Mouse (Mus musculus): ENCODE data around the gene Tada2b. TPM values are rescaled to one million over a fixed set of nuclear protein-coding genes. Genes with fewer than 3 reads are reported as not detected.
A peak's percentile ranks its signal among the peaks of the same experiment; 100 is the strongest.

Tada2b gene
- total RNA-seq, 2 experiments from 2014 or later = 2.3 to 4.8 TPM

GRCm38 (mm10) chr5:36483203-36484101, 633 bp downstream of the Tada2b start:
- ATAC-seq (replicated peaks; ENCODE audit: low FRiP score, poor library complexity, severe bottlenecking) = peak; percentile 31

GRCm38 (mm10) chr5:36481114-36481513, 3.0 kb downstream of the Tada2b start:
- ATAC-seq (replicated peaks; ENCODE audit: low FRiP score, poor library complexity, severe bottlenecking) = no peak

- no peak for ATAC-seq (replicated peaks; ENCODE audit: low FRiP score, poor library complexity, severe bottlenecking)
These were observed 3.7 kb downstream of the Tada2b start for GRCm38 (mm10) chr5:36480398-36480797.

- ATAC-seq (replicated peaks; ENCODE audit: low FRiP score, poor library complexity, severe bottlenecking) = no peak
These were observed 4.3 kb downstream of the Tada2b start for GRCm38 (mm10) chr5:36479735-36480134.

- ATAC-seq (replicated peaks; ENCODE audit: low FRiP score, poor library complexity, severe bottlenecking) = no peak
These were observed 5.3 kb downstream of the Tada2b start for GRCm38 (mm10) chr5:36478540-36479420.

GRCm38 (mm10) chr5:36477486-36477885, 6.6 kb downstream of the Tada2b start:
- ATAC-seq (replicated peaks; ENCODE audit: low FRiP score, poor library complexity, severe bottlenecking) = no peak

GRCm38 (mm10) chr5:36474283-36474682, 9.8 kb downstream of the Tada2b start:
- ATAC-seq (replicated peaks; ENCODE audit: low FRiP score, poor library complexity, severe bottlenecking) = peak; percentile 89

- ATAC-seq (replicated peaks; ENCODE audit: low FRiP score, poor library complexity, severe bottlenecking) = no peak
These were observed 11.0 kb downstream of the Tada2b start for GRCm38 (mm10) chr5:36472876-36473655.

- no peak for ATAC-seq (replicated peaks; ENCODE audit: low FRiP score, poor library complexity, severe bottlenecking)
These were observed 12.9 kb downstream of the Tada2b start for GRCm38 (mm10) chr5:36471206-36471605.

GRCm38 (mm10) chr5:36465889-36466288, 18.2 kb downstream of the Tada2b start:
- ATAC-seq (replicated peaks; ENCODE audit: low FRiP score, poor library complexity, severe bottlenecking) = no peak

GRCm38 (mm10) chr5:36464709-36465661, 19.1 kb downstream of the Tada2b start, which contains the start of gene Grpel1:
Gene Grpel1, plus strand, starts transcription at chr5:36464998.
- ATAC-seq (replicated peaks; ENCODE audit: low FRiP score, poor library complexity, severe bottlenecking) = peak; percentile 94

- no peak for ATAC-seq (replicated peaks; ENCODE audit: low FRiP score, poor library complexity, severe bottlenecking)
These were observed 20.7 kb downstream of the Tada2b start for GRCm38 (mm10) chr5:36463391-36463790.

- peak; percentile 38 for ATAC-seq (replicated peaks; ENCODE audit: low FRiP score, poor library complexity, severe bottlenecking)
These were observed 21.3 kb downstream of the Tada2b start for GRCm38 (mm10) chr5:36462810-36463209.

- ATAC-seq (replicated peaks; ENCODE audit: low FRiP score, poor library complexity, severe bottlenecking) = no peak
These were observed 22.9 kb downstream of the Tada2b start for GRCm38 (mm10) chr5:36461231-36461630.

GRCm38 (mm10) chr5:36460712-36461111, 23.4 kb downstream of the Tada2b start:
- ATAC-seq (replicated peaks; ENCODE audit: low FRiP score, poor library complexity, severe bottlenecking) = no peak

- ATAC-seq (replicated peaks; ENCODE audit: low FRiP score, poor library complexity, severe bottlenecking) = no peak
These were observed 25.2 kb downstream of the Tada2b start for GRCm38 (mm10) chr5:36458926-36459325.

GRCm38 (mm10) chr5:36457706-36458105, 26.4 kb downstream of the Tada2b start:
- ATAC-seq (replicated peaks; ENCODE audit: low FRiP score, poor library complexity, severe bottlenecking) = no peak

- ATAC-seq (replicated peaks; ENCODE audit: low FRiP score, poor library complexity, severe bottlenecking) = no peak
These were observed 31.3 kb downstream of the Tada2b start for GRCm38 (mm10) chr5:36452821-36453220.
